Mouse (Mus musculus): ENCODE results near the gene Fank1. TPM values are rescaled to one million over a fixed set of nuclear protein-coding genes. Genes with fewer than 3 reads are reported as not detected.
"Not testable (repeated sequence)": the region's sequence is repeated elsewhere in the genome, so short reads cannot be mapped to it uniquely, and the experiment has no call there.

Fank1 gene
- polyA plus RNA-seq, 1 experiment from 2014 or later, result 0.64 TPM

- ATAC-seq (replicated peaks; ENCODE audit: low FRiP score, low TSS enrichment, low read depth) (no peak), DNase-seq (ENCODE audit: low spot score) (no peak)
- no peaks in the 10 kb centered on the region for H3K27me3 ChIP-seq (replicated peaks; ENCODE audit: control insufficient read depth, insufficient read depth, low read length)
Measured at GRCm38 (mm10) chr7:133876646-133877342, 100.1 kb downstream of the Fank1 start.

GRCm38 (mm10) chr7:133879761-133880160 lies 103.1 kb downstream of the Fank1 start:
- 97% methylated on average over 8 of the region's 8 CpGs for WGBS
- DNase-seq (ENCODE audit: low spot score), result no peak
- Histone ChIP-seq H3K27ac (ENCODE audit: low read depth) (no peak overlapping the region), H3K36me3 (ENCODE audit: control insufficient read depth, insufficient read depth, low read length) (no peaks in the 10 kb centered on the region), H3K9ac (ENCODE audit: low read length) (no peak overlapping the region), H3K9me3 (ENCODE audit: control insufficient read depth, low read length) (no peaks in the 10 kb centered on the region), H3K4me2 (ENCODE audit: low read length) (no peak overlapping the region), H3K4me3 (ENCODE audit: low read depth, low read length) (no peak overlapping the region), H3K4me1 (replicated peaks; ENCODE audit: control insufficient read depth, insufficient read depth, low read length) (no peaks in the 10 kb centered on the region), H3K27me3 (replicated peaks; ENCODE audit: control insufficient read depth, insufficient read depth, low read length) (no peaks in the 10 kb centered on the region)
- ATAC-seq (replicated peaks; ENCODE audit: low FRiP score, low TSS enrichment, low read depth), result no peak

More at GRCm38 (mm10) chr7:133876646-133877342, 100.1 kb downstream of the Fank1 start:
- Histone ChIP-seq H3K36me3 (ENCODE audit: control insufficient read depth, insufficient read depth, low read length) (no peaks in the 10 kb centered on the region), H3K4me1 (replicated peaks; ENCODE audit: control insufficient read depth, insufficient read depth, low read length) (no peaks in the 10 kb centered on the region), H3K9me3 (ENCODE audit: control insufficient read depth, low read length) (no peaks in the 10 kb centered on the region), H3K4me2 (ENCODE audit: low read length) (no peak overlapping the region), H3K4me3 (ENCODE audit: low read depth, low read length) (no peak overlapping the region), H3K27ac (ENCODE audit: low read depth) (no peak overlapping the region), H3K9ac (ENCODE audit: low read length) (no peak overlapping the region)
- 69% methylated on average over 17 of the region's 17 CpGs for WGBS

DNA sequence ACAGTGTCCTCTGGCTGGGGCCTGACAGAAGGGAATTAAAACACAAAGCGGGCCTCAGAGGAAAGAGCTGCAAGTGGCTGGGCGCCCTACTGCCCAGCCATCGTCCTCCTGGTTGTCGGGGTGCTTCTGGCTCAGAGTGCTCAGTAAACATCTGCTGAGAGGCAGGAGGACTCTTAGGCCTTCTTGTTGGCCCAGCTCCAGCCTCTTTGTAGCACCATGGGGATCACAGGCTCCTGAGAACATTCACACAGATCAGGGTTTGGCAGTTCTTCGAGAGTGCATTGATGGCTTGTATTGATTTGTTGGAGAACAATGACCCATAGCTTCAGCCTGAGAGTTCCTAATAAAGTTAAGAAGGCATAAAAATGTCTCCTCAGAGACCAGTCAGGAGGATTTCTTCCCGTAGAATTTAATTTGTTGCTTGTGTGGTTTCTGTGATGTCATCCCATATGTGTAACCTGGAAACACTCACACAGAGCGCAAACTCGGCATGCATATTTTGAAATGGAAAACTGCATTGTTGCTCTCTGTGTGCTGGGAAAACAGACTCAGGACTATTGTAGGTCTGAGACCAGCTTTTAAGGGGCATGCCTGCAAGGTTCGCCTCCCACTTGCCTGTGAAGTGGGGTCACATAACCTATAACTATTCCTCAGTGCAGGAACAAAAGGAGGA lies 108.2 kb downstream of the Fank1 start:
- H3K4me3 ChIP-seq (ENCODE audit: low read depth, low read length); H3K4me1 ChIP-seq (replicated peaks; ENCODE audit: control insufficient read depth, insufficient read depth, low read length); H3K9me3 ChIP-seq (ENCODE audit: control insufficient read depth, low read length); H3K4me2 ChIP-seq (ENCODE audit: low read length); ATAC-seq (replicated peaks; ENCODE audit: low FRiP score, low TSS enrichment, low read depth); DNase-seq (ENCODE audit: low spot score); H3K27me3 ChIP-seq (replicated peaks; ENCODE audit: control insufficient read depth, insufficient read depth, low read length); H3K9ac ChIP-seq (ENCODE audit: low read length); H3K27ac ChIP-seq (ENCODE audit: low read depth); H3K36me3 ChIP-seq (ENCODE audit: control insufficient read depth, insufficient read depth, low read length): not testable (repeated sequence)
- 70% methylated on average over 5 of the region's 9 CpGs for WGBS

- DNase-seq (ENCODE audit: low spot score), result peak; percentile 29
- Histone ChIP-seq H3K4me1 (replicated peaks; ENCODE audit: control insufficient read depth, insufficient read depth, low read length) (no peaks in the 10 kb centered on the region), H3K27ac (ENCODE audit: low read depth) (no peak overlapping the region), H3K36me3 (ENCODE audit: control insufficient read depth, insufficient read depth, low read length) (no peaks in the 10 kb centered on the region; the same call in 1 of the 2 replicates), H3K9me3 (ENCODE audit: control insufficient read depth, low read length) (no peaks in the 10 kb centered on the region), H3K4me3 (ENCODE audit: low read depth, low read length) (no peak overlapping the region), H3K4me2 (ENCODE audit: low read length) (no peak overlapping the region), H3K27me3 (replicated peaks; ENCODE audit: control insufficient read depth, insufficient read depth, low read length) (no peaks in the 10 kb centered on the region), H3K9ac (ENCODE audit: low read length) (no peak overlapping the region)
- 79% methylated on average over 19 of the region's 19 CpGs for WGBS
- no peak for ATAC-seq (replicated peaks; ENCODE audit: low FRiP score, low TSS enrichment, low read depth)
Measured at GRCm38 (mm10) chr7:133888926-133889920, 112.6 kb downstream of the Fank1 start.

- H3K27ac ChIP-seq (ENCODE audit: low read depth), result no peak overlapping the region
- 95% methylated on average over 4 of the region's 4 CpGs for WGBS
- H3K36me3 ChIP-seq (ENCODE audit: control insufficient read depth, insufficient read depth, low read length), result no peaks in the 10 kb centered on the region; the same call in 1 of the 2 replicates
- ATAC-seq (replicated peaks; ENCODE audit: low FRiP score, low TSS enrichment, low read depth) (no peak), DNase-seq (ENCODE audit: low spot score) (peak; percentile 12)
- no peaks in the 10 kb centered on the region for H3K4me1 ChIP-seq (replicated peaks; ENCODE audit: control insufficient read depth, insufficient read depth, low read length)
- H3K27me3 ChIP-seq (replicated peaks; ENCODE audit: control insufficient read depth, insufficient read depth, low read length), result no peaks in the 10 kb centered on the region
- H3K4me3 ChIP-seq (ENCODE audit: low read depth, low read length), result no peak overlapping the region
- H3K9ac ChIP-seq (ENCODE audit: low read length), result no peak overlapping the region
- no peaks in the 10 kb centered on the region for H3K9me3 ChIP-seq (ENCODE audit: control insufficient read depth, low read length)
- H3K4me2 ChIP-seq (ENCODE audit: low read length), result no peak overlapping the region
Measured at GRCm38 (mm10) chr7:133889986-133890385, 113.3 kb downstream of the Fank1 start.

DNA sequence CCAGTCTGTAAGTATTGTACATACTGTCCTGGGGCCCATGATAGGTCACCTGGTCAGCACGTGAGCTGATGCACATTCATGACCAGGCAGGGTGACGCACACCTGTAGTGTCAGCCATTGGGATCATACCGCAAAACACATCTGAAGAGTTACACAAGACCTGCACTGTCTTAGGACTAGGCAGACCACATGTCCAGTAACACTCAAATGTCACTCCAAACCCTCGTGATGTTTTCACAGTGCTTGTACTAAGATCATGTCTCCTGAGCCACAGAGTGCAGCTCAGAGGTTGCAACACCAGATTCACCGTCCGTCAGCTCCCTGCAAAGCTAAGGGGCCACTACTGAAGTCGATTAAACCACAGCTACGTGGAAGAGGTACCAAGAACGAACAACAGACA lies 114.6 kb downstream of the Fank1 start:
- Histone ChIP-seq H3K4me3 (ENCODE audit: low read depth, low read length) (no peak overlapping the region), H3K36me3 (ENCODE audit: control insufficient read depth, insufficient read depth, low read length) (no peaks in the 10 kb centered on the region; the same call in 1 of the 2 replicates), H3K27me3 (replicated peaks; ENCODE audit: control insufficient read depth, insufficient read depth, low read length) (no peaks in the 10 kb centered on the region), H3K27ac (ENCODE audit: low read depth) (no peak overlapping the region), H3K4me1 (replicated peaks; ENCODE audit: control insufficient read depth, insufficient read depth, low read length) (no peaks in the 10 kb centered on the region), H3K9me3 (ENCODE audit: control insufficient read depth, low read length) (no peaks in the 10 kb centered on the region), H3K9ac (ENCODE audit: low read length) (no peak overlapping the region), H3K4me2 (ENCODE audit: low read length) (no peak overlapping the region)
- DNase-seq (ENCODE audit: low spot score) (peak; percentile 37), ATAC-seq (replicated peaks; ENCODE audit: low FRiP score, low TSS enrichment, low read depth) (no peak)
- WGBS, result 95% methylated on average over 9 of the region's 9 CpGs

- 75% methylated on average over 4 of the region's 4 CpGs for WGBS
- no peaks in the 10 kb centered on the region for H3K4me1 ChIP-seq (replicated peaks; ENCODE audit: control insufficient read depth, insufficient read depth, low read length)
- no peaks in the 10 kb centered on the region for H3K9me3 ChIP-seq (ENCODE audit: control insufficient read depth, low read length)
- H3K4me2 ChIP-seq (ENCODE audit: low read length), result no peak overlapping the region
- no peaks in the 10 kb centered on the region; the same call in 1 of the 2 replicates for H3K36me3 ChIP-seq (ENCODE audit: control insufficient read depth, insufficient read depth, low read length)
- no peaks in the 10 kb centered on the region for H3K27me3 ChIP-seq (replicated peaks; ENCODE audit: control insufficient read depth, insufficient read depth, low read length)
- H3K27ac ChIP-seq (ENCODE audit: low read depth), result no peak overlapping the region
- DNase-seq (ENCODE audit: low spot score) (peak; percentile 10), ATAC-seq (replicated peaks; ENCODE audit: low FRiP score, low TSS enrichment, low read depth) (no peak)
- H3K4me3 ChIP-seq (ENCODE audit: low read depth, low read length), result no peak overlapping the region
- no peak overlapping the region for H3K9ac ChIP-seq (ENCODE audit: low read length)
Measured at GRCm38 (mm10) chr7:133891796-133892195, 115.1 kb downstream of the Fank1 start.

DNA sequence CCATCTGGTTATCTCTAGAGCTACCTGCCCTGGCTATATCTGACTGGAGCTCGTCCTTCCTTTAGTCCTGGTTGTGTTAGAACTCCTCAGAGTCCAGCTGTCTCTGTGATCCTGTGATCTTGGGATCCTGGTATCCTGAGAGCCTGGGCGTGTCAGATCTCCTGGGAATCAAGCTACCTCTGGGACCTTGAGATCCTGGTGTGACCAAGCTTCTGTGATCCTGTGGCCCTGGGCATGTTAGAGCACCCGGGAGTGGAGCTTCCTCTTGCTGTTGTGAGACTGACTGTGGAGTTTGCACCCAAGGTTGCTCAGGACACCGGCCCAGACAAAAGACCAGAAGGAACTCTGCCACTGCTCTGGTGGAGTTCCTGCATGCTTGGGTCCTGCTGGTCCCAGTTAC lies 122.7 kb downstream of the Fank1 start:
- H3K9me3 ChIP-seq (ENCODE audit: control insufficient read depth, low read length), result no peaks in the 10 kb centered on the region
- ATAC-seq (replicated peaks; ENCODE audit: low FRiP score, low TSS enrichment, low read depth) (no peak), DNase-seq (ENCODE audit: low spot score) (peak; percentile 41)
- no peak overlapping the region for H3K9ac ChIP-seq (ENCODE audit: low read length)
- H3K36me3 ChIP-seq (ENCODE audit: control insufficient read depth, insufficient read depth, low read length), result no peaks in the 10 kb centered on the region
- H3K27me3 ChIP-seq (replicated peaks; ENCODE audit: control insufficient read depth, insufficient read depth, low read length), result no peaks in the 10 kb centered on the region
- no peak overlapping the region for H3K27ac ChIP-seq (ENCODE audit: low read depth)
- H3K4me2 ChIP-seq (ENCODE audit: low read length), result no peak overlapping the region
- no peaks in the 10 kb centered on the region for H3K4me1 ChIP-seq (replicated peaks; ENCODE audit: control insufficient read depth, insufficient read depth, low read length)
- no peak overlapping the region for H3K4me3 ChIP-seq (ENCODE audit: low read depth, low read length)
- WGBS, result 89% methylated on average over 4 of the region's 4 CpGs

Data from intestine, embryonic 14.5 days (tissue).